Mouse (Mus musculus): ENCODE measurements around the gene Tmc2. TPM values are rescaled to one million over a fixed set of nuclear protein-coding genes. Genes with fewer than 3 reads are reported as not detected.

Tmc2 gene
- polyA plus RNA-seq, 1 experiment from 2014 or later = not detected

- Histone ChIP-seq H3K4me1 (peaks cover 16% of the 10 kb centered on the region), H3K36me3 (peaks cover 34% of the 10 kb centered on the region), H3K27ac (peak overlapping the region; percentile 98), H3K4me3 (peak overlapping the region; percentile 97), H3K27me3 (no peaks in the 10 kb centered on the region), H3K9me3 (no peaks in the 10 kb centered on the region), H3K4me2 (replicated peaks) (peak overlapping the region; percentile 83), H3K9ac (peak overlapping the region; percentile 99)
- ATAC-seq (ENCODE audit: insufficient number of reproducible peaks, insufficient read depth, low FRiP score, low TSS enrichment) = no peak
- 0% methylated on average over 11 of the region's 11 CpGs for WGBS
Observed at GRCm38 (mm10) chr2:130178381-130178705, 16.7 kb upstream of the Tmc2 start.

DNA sequence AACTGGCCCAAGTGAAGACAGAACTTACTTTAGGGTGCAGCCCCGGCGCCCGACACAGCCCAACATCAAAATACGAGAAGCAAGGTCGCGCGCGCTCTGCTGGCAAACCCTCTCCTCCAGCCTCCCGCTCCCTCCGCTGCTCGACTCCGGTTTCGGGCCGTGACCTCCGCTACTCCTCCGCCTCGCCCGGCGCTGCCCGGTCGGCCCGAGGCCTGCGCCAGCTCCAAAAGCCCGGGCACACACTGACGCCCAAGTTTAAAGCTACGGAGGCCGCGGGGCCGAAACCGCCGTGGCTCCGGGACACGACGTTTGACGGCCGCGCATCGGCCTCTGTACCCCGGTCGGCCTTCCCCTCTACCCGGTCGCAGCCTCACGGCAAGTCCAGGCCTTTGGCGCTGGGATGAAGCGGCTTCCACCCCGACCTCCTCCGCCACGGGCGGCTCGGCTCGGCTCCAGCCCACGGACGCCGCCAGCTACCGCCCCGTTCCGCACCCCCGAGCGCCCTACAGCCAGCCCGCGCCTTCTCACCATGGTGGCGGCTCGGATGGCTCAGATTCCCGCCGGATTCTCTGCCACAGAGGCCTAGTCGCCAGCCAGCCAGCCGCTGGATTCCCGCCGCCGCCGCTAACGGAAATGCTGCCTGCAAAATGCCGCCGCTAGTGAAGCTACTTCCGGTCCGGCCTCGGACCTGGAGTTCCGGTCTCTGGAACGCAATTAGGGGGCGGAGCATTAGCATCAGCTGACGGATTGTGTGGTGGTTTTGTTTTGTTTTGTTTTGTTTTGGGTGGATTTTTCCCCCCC, 16.1 kb upstream of the Tmc2 start, which contains the start of gene Snrpb:
TSS of gene Snrpb (minus strand) at position 698 of the 801 bp plus-strand sequence.
- Histone ChIP-seq H3K9me3 (no peaks in the 10 kb centered on the region), H3K4me3 (peak within 1 kb of the TSS; percentile 97), H3K27ac (peak within 1 kb of the TSS; percentile 98), H3K4me1 (peaks cover 16% of the 10 kb centered on the region), H3K9ac (peak within 1 kb of the TSS; percentile 99), H3K4me2 (replicated peaks) (peak within 1 kb of the TSS; percentile 83), H3K27me3 (no peaks in the 10 kb centered on the region), H3K36me3 (peaks cover 28% of the 10 kb centered on the region)
- peak; percentile 87 for ATAC-seq (ENCODE audit: insufficient number of reproducible peaks, insufficient read depth, low FRiP score, low TSS enrichment)
- under 1% methylated on average over 81 of the region's 81 CpGs for WGBS

- Histone ChIP-seq H3K27ac (peak overlapping the region; percentile 98), H3K9ac (peak overlapping the region; percentile 99), H3K4me1 (peaks cover 16% of the 10 kb centered on the region), H3K9me3 (no peaks in the 10 kb centered on the region), H3K4me3 (peak overlapping the region; percentile 97), H3K4me2 (replicated peaks) (peak overlapping the region; percentile 66), H3K27me3 (no peaks in the 10 kb centered on the region), H3K36me3 (peaks cover 22% of the 10 kb centered on the region)
- 1% methylated on average over 15 of the region's 15 CpGs for WGBS
- peak; percentile 76 for ATAC-seq (ENCODE audit: insufficient number of reproducible peaks, insufficient read depth, low FRiP score, low TSS enrichment)
Observed at GRCm38 (mm10) chr2:130179507-130180019, 15.4 kb upstream of the Tmc2 start.

DNA sequence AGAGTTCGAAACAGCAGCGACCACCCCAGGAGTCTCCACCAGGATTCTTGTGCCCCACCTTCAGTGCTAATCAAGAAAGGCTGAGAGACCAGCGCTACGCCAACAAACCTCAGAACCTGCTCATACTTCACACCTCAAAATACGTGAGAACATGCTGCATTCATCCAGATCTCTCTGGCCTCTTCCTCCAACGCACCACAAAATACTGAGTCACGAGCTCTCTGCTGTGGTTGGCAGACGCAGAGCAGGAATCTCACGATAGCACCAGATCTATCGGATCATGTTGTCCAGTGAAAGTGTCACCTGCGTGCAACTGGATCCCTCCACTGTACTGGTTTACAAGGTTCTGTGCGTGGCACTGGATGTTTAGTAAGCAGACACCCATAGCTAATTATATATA, 6.6 kb upstream of the Tmc2 start:
- no peak overlapping the region for H3K4me2 ChIP-seq (replicated peaks)
- no peaks in the 10 kb centered on the region for H3K27me3 ChIP-seq
- no peak overlapping the region for H3K4me3 ChIP-seq
- H3K36me3 ChIP-seq = no peaks in the 10 kb centered on the region
- peaks cover 4% of the 10 kb centered on the region; the same call in 1 of the 2 replicates for H3K9me3 ChIP-seq
- H3K9ac ChIP-seq = no peak overlapping the region
- no peak for ATAC-seq (ENCODE audit: insufficient number of reproducible peaks, insufficient read depth, low FRiP score, low TSS enrichment)
- WGBS = 86% methylated on average over 12 of the region's 12 CpGs
- H3K27ac ChIP-seq = no peak overlapping the region
- no peaks in the 10 kb centered on the region for H3K4me1 ChIP-seq

- WGBS = 75% methylated on average over 5 of the region's 5 CpGs
- H3K9ac ChIP-seq = no peak overlapping the region
- ATAC-seq (ENCODE audit: insufficient number of reproducible peaks, insufficient read depth, low FRiP score, low TSS enrichment) = no peak
Observed at GRCm38 (mm10) chr2:130200961-130201360, 6.0 kb downstream of the Tmc2 start.

GRCm38 (mm10) chr2:130207376-130207775, 12.4 kb downstream of the Tmc2 start:
- H3K4me1 ChIP-seq = no peaks in the 10 kb centered on the region
- no peak for ATAC-seq (ENCODE audit: insufficient number of reproducible peaks, insufficient read depth, low FRiP score, low TSS enrichment)
- H3K4me2 ChIP-seq (replicated peaks) = no peak overlapping the region
- no peaks in the 10 kb centered on the region for H3K9me3 ChIP-seq
- H3K27me3 ChIP-seq = no peaks in the 10 kb centered on the region
- H3K4me3 ChIP-seq = no peak overlapping the region
- H3K27ac ChIP-seq = no peak overlapping the region
- H3K9ac ChIP-seq = no peak overlapping the region
- 77% methylated on average over 2 of the region's 2 CpGs for WGBS
- no peaks in the 10 kb centered on the region for H3K36me3 ChIP-seq

More at GRCm38 (mm10) chr2:130200961-130201360, 6.0 kb downstream of the Tmc2 start:
- 0 out of 2 replicates have a peak, but pooled peaks cover 3% of the 10 kb centered on the region for H3K4me1 ChIP-seq
- H3K9me3 ChIP-seq = 0 out of 2 replicates have a peak, but pooled peaks cover 3% of the 10 kb centered on the region
- H3K27me3 ChIP-seq = no peaks in the 10 kb centered on the region
- no peak overlapping the region for H3K27ac ChIP-seq
- no peaks in the 10 kb centered on the region for H3K36me3 ChIP-seq
- no peak overlapping the region for H3K4me3 ChIP-seq
- H3K4me2 ChIP-seq (replicated peaks) = no peak overlapping the region

DNA sequence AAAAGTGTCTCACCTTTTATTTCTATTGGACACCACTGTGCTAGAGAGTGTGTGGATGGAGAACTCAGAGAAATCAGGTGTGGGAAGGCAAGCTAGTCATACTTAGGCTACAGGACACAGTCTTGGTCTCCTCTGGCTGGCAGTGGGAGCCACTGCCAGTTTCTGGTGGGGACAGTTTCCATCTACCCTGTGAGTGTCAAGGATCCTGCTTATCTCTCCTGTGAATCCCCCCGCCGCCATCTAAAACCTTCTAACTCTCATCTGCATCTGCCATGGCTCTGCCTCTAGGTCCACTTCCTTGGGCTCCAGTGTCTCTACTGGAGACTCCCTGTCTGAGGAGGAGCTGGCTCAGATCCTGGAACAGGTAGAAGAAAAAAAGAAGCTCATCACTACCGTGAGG, 13.0 kb downstream of the Tmc2 start:
- Histone ChIP-seq H3K4me2 (replicated peaks) (no peak overlapping the region), H3K4me1 (no peaks in the 10 kb centered on the region), H3K9me3 (no peaks in the 10 kb centered on the region), H3K27ac (no peak overlapping the region), H3K4me3 (no peak overlapping the region), H3K9ac (no peak overlapping the region), H3K27me3 (no peaks in the 10 kb centered on the region), H3K36me3 (no peaks in the 10 kb centered on the region)
- 87% methylated on average over 3 of the region's 3 CpGs for WGBS
- ATAC-seq (ENCODE audit: insufficient number of reproducible peaks, insufficient read depth, low FRiP score, low TSS enrichment) = no peak

DNA sequence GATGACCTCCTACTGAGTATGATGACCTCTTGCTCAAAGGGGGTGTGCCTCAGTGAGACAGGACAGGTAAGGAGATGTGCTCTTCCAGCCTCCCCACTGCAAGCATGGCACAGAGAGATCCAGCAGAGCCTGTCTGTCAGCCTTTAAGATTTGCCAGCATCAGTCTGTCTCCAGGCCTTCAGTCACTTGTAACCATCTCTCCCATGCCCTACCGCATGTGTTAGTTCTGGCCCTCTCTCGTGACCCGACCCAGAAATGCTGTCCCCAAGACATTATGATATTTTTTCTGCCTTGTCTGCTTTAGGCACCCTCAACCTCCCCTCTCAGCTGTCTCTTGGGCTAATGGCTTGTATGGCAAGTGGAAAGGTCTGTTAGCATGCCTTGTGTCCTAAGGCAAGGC, 14.6 kb downstream of the Tmc2 start:
- H3K9me3 ChIP-seq = no peaks in the 10 kb centered on the region
- H3K27ac ChIP-seq = no peak overlapping the region
- 93% methylated on average over 3 of the region's 3 CpGs for WGBS
- no peaks in the 10 kb centered on the region for H3K36me3 ChIP-seq
- ATAC-seq (ENCODE audit: insufficient number of reproducible peaks, insufficient read depth, low FRiP score, low TSS enrichment) = no peak
- H3K9ac ChIP-seq = no peak overlapping the region
- no peaks in the 10 kb centered on the region for H3K27me3 ChIP-seq
- no peaks in the 10 kb centered on the region for H3K4me1 ChIP-seq
- no peak overlapping the region for H3K4me3 ChIP-seq
- H3K4me2 ChIP-seq (replicated peaks) = no peak overlapping the region

- no peak overlapping the region for H3K4me3 ChIP-seq
- ATAC-seq (ENCODE audit: insufficient number of reproducible peaks, insufficient read depth, low FRiP score, low TSS enrichment) = no peak
- H3K36me3 ChIP-seq = no peaks in the 10 kb centered on the region
- H3K9me3 ChIP-seq = no peaks in the 10 kb centered on the region
- H3K4me2 ChIP-seq (replicated peaks) = no peak overlapping the region
- H3K27me3 ChIP-seq = no peaks in the 10 kb centered on the region
- 81% methylated on average over 2 of the region's 2 CpGs for WGBS
- no peak overlapping the region for H3K9ac ChIP-seq
- H3K4me1 ChIP-seq = no peaks in the 10 kb centered on the region
- no peak overlapping the region for H3K27ac ChIP-seq
Observed at GRCm38 (mm10) chr2:130211581-130211980, 16.6 kb downstream of the Tmc2 start.

GRCm38 (mm10) chr2:130246912-130247311, 51.9 kb downstream of the Tmc2 start:
- H3K27ac ChIP-seq = no peak overlapping the region
- WGBS = 51% methylated on average over 9 of the region's 9 CpGs
- H3K9ac ChIP-seq = no peak overlapping the region
- H3K9me3 ChIP-seq = no peaks in the 10 kb centered on the region
- no peak overlapping the region for H3K4me3 ChIP-seq
- H3K27me3 ChIP-seq = no peaks in the 10 kb centered on the region
- no peaks in the 10 kb centered on the region for H3K4me1 ChIP-seq
- no peak for ATAC-seq (ENCODE audit: insufficient number of reproducible peaks, insufficient read depth, low FRiP score, low TSS enrichment)
- no peak overlapping the region for H3K4me2 ChIP-seq (replicated peaks)
- no peaks in the 10 kb centered on the region for H3K36me3 ChIP-seq

- H3K9me3 ChIP-seq = no peaks in the 10 kb centered on the region
- no peak overlapping the region for H3K4me3 ChIP-seq
- no peak overlapping the region for H3K9ac ChIP-seq
- H3K27me3 ChIP-seq = no peaks in the 10 kb centered on the region
- no peak overlapping the region for H3K4me2 ChIP-seq (replicated peaks)
- no peaks in the 10 kb centered on the region for H3K4me1 ChIP-seq
- no peak overlapping the region for H3K27ac ChIP-seq
- no peak for ATAC-seq (ENCODE audit: insufficient number of reproducible peaks, insufficient read depth, low FRiP score, low TSS enrichment)
- no peaks in the 10 kb centered on the region for H3K36me3 ChIP-seq
- 72% methylated on average over 7 of the region's 7 CpGs for WGBS
Observed at GRCm38 (mm10) chr2:130248226-130248625, 53.2 kb downstream of the Tmc2 start.

DNA sequence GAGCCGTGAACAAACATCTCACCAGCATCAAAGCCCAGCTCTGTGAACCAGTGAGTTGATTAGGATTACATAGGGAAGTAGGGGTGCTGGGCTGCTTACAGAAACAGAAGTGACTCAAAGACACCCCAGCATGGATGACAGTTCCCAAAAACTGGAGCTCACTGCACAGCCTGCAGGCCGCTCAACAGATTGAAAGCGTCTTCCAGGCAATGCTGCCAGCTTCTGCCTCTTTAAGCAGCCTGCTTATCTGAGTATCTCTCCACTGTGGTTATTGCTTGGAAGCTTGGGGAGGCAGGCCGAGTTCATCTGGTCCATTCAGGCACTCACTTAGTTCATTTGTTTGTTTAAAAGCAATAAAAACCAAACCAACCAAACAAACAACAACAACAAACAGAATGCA, 61.8 kb downstream of the Tmc2 start:
- H3K4me2 ChIP-seq (replicated peaks) = no peak overlapping the region
- H3K9me3 ChIP-seq = no peaks in the 10 kb centered on the region
- no peak for ATAC-seq (ENCODE audit: insufficient number of reproducible peaks, insufficient read depth, low FRiP score, low TSS enrichment)
- no peak overlapping the region for H3K27ac ChIP-seq
- H3K36me3 ChIP-seq = no peaks in the 10 kb centered on the region
- 91% methylated on average over 4 of the region's 4 CpGs for whole genome bisulfite sequencing
- no peaks in the 10 kb centered on the region for H3K4me1 ChIP-seq
- H3K27me3 ChIP-seq = no peaks in the 10 kb centered on the region
- H3K4me3 ChIP-seq = no peak overlapping the region
- H3K9ac ChIP-seq = no peak overlapping the region
